Mouse (Mus musculus) retina, embryonic 14.5 days (tissue): ENCODE data around the gene Elovl5.

Experiments used
- DNase-seq: peaks from one replicate; pipeline ENCODE4 v3.0.0-alpha.2; 2015; ENCODE audit warnings: low spot score

The Elovl5 gene

DNA sequence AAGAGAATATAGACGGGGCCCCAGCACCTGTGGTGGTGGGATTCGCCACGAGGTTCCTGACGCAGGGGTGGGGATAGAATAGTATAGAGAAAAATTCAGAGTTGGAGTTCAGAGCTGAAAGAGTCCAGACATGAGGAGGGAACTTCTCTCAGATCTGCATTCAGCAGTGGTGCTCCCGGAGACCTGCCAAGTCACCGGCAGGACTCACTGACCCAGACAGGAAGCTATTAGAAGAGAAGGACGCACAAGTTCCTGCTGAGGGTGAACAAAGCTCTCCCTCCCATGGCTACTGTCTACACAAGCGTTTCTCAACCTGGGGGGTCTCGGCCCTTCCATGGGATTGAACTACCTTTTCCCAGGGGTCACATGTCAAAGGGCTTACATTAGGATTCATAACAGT is 78.1 kb downstream of the Elovl5 start:
- DNase-seq, result no peak

DNA sequence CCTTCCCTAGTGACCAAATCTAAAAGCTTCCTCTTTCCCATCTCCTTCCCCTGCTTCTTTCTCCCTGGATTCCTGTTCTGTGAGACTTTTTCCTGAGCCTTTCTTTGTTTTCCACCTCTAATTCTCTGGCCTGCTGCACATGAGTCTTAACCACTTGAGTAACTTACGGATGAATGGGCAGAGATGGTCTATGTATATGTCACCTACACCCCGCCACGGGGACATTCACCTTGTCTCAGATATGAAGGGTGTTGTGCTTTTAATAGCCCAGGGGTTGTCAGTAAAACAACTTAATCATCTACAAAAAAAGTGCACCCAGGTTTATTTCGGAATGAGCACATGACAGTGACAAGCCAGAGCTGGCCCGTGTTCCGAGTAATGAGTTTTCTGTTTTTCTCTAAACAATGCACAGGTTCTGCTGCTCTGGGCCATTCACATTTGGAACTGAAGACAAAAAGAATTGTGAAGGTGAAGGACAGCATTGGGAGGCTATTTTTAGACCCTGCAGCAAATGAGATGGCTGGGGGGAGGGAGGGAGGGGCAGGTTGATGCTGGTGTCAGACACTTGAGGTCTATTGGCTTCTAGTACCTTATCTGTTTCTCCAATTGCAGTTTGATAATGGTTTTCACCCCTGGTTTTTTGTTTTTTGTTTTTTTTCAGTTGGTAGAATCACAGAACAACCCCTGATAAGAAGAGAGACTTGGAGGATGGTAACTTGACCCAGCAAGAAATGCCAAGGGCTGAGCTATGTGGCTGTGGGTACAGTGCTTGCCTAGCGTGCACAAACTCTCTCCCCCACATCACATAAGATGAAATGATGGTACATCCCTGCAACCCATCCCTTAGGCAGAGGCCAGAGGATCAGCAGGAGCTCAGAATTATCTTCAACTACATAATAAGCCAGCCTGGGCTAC is 83.7 kb downstream of the Elovl5 start:
- no peak for DNase-seq

DNA sequence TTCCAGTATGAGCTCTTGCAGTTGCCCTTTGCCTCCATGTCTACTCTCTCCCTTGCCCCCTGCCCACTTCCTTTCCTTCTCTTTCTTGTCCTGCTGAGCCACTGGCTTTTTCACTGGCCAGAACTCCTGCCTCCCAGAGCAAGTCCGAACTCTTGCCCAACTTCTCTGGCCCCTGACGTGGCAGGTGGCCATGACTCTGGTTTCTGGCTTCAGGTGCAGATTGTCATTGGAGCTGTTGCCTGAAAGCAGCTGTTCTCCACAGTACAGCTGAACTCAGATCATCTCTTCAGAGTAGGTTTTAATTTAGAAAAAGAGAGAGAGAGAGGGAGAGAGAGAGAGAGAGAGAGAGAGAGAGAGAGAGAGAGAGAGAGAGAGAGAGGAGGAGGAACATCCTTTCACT is 86.1 kb downstream of the Elovl5 start:
- no peak for DNase-seq

DNA sequence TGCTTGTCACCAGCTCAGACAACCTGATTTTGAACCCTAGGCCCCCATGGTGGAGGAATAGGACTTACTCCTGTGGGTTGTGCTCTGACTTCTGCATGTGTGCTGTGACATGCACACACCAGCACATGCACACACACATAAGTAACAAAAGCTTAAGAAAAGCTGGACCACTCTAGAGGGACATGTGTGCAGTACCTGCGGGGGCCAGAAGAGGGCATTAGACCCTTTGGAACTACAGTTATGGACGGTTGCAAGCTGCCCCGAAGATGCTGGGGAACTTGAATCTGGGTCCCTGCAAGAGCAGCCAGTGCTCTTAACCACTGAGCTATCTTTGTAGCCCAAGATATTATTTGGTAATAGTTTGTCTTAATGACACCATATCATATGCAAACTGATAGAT is 88.3 kb downstream of the Elovl5 start:
- no peak for DNase-seq

DNA sequence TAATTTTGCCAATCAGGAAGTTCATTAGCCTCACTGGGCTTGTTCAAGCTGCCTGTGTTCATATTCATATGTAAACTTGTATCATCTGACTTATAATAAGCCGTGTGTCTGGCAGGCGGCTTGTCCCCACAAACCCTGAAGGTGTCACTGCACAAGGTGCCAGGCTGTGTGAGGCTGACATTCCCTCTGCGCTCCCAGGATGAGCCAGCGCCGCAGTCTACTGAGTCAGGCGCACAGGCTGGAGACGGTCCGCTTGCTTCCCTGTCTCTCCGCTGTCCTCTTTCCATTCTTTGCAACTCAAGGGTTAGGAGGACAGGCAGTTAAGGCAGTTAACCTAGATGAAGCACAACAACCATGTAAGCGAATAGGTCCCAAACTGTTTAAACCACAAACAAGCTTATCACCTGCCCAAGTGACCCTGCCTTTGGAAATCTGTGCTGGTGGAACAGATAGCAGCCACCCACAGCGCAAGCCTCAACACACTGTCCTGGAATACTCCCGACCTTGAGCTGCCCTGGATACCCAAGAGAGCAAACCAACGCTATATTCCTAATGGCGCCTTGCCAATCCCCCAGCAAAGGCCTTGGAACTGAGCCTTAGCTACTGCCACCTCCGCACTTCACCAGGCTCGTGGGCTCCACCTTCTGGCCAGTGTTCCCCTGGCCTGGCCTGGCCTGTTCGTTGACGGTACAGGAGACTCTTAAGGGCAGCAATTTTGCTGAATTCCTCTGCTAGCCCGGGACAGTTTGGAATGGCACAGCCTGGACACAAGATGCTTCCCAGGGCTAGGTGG is 89.2 kb downstream of the Elovl5 start:
- DNase-seq, result peak; percentile 85

DNA sequence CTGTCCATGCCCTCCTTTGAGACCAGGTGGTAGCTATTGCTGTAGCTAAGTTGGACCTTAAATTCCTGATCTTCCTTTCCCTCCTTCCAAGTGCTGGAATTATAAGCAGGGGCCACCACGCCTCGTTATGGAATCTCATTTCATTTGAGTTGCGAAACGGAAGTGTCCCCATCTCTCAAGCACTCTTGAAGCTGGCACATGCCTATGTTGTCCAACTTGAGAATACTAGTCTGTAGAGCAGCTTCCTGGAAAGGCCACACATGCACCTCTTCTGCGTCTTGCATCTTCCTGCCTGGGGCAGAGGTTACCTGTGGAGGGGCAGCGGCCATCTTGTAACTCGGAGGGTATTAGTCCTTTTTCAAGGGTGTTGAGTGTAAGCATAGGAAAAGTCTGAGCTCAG is 92.2 kb downstream of the Elovl5 start:
- DNase-seq, result no peak

DNA sequence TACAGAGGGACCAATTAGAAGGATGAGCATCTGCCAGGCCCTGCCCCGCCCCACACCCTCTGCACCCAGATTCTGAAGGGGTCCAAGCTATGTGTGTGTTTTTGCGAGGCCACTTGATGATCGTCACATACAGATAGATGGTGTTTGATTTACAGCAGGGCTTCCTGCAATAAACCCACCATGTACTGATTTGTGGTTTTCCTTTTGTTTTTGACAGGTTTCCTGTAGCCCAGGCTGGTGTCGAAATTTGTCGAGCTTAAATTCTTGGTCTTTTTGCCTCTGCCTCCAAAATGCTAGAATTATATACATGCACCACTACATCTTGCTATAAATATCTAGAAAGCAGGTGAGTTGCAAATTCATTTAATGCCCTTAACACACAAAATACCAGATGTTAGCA is 93.0 kb downstream of the Elovl5 start:
- DNase-seq, result no peak

DNA sequence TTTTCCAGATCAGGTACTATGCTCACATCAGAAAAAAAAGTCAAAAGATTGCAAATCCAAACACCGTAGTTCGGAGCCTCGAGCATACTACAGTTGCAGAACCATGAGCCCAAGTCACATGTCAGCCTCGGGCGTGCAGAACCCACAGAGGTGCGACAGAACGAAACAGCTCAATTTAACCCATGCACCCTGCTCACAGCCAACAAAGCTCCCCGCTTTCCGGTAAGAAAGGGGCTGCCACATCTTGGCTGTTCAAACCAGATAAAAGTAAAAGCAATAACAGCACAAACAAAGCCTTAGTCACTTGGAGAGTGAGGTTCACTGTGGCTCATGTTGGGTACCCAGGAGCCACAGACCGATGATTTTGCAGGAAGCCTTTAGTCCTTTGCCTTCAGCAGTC is 93.5 kb downstream of the Elovl5 start:
- no peak for DNase-seq

DNA sequence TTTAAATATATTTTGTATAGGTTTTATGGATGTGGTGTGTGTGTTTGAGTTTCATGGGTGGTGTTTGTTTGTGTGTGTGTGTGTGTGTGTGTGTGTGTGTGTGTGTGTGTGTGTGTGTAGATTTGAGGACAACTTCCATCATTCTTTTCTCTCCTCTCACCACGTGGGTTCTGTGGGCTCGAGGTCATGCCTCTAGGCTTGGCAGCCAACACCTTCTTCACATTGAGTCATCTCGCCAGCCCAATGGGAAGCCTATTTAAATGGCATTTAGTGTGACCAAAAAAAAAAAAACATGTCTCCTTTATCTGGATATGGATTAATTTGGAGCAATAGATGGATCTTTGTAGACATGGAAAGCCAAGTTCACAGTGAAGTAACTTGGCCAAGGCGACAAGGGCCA is 94.9 kb downstream of the Elovl5 start:
- no peak for DNase-seq

DNA sequence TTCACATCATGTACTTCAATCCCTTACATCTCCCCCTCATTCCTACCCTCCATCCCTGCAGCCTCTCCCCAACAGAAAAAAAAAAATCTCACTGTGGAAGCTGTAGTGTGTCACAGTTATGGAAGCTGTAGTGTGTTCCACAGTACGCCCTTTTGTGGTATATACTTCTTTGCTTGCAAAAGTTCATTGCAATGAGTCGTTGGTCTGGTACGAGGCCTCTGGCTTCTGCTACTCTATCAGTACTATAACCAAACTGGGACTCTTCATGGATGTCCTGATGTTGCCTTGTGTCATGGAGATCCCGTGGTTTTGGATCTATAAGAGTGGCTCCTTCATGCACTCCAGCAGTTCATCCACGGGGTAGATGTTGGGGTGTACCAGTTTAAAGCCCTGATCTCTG is 95.5 kb downstream of the Elovl5 start:
- no peak for DNase-seq

DNA sequence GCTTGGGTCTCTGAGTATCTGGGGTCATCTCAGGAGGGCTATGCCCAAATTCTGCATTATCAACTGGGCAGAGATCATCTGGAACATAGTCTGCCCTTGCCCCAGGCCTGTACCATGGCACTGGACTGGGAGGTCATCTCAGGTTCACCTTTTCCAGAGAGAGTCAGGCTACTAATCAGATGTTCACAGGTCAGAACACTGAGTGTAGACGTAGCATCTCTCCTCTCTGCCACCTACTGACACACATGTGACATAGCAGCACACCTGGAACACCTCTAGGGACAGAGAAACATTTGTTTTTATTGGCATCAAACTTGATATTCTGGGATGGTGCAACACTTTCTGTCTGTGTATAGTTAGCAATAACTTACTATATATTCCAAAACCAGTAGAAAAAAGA is 96.6 kb downstream of the Elovl5 start:
- DNase-seq, result no peak

DNA sequence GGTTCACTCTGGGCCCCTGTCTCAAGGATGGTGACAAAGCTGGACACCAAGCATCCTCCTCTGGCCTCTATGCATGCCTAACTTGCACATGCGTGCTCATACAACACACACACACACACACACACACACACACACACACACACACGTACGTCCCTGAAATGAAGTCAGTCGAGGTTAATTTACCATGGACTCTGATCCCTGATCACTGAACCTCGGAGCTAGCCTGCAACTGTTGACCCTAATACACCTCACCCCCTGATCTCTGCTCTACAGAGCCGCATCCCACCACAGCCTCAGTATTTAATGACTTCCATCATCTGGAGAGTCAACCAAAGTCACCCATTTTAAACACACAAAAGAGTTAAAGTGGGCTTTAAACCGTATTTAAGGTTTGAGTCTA is 98.7 kb downstream of the Elovl5 start:
- DNase-seq, result no peak

DNA sequence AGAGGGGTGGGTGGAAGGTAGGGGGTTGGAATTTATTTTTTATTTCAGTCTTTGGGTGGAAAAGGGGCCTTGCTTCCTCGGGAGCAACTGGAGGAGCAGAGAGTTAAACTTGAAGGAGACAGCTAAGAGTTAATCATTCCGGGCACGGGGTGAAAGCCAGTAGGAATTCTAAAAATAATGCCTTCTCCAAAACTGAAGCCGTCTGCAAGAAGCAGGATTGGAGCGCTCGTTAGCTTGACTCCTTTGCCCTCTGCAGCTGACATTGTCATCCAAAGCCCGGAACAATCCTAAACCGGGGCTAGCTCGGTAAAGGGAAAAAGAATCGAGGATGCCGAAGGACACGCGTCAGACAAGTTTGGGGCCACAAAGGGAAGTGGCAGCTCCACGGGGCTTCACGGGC is 99.1 kb downstream of the Elovl5 start:
- DNase-seq, result peak; percentile 7

DNA sequence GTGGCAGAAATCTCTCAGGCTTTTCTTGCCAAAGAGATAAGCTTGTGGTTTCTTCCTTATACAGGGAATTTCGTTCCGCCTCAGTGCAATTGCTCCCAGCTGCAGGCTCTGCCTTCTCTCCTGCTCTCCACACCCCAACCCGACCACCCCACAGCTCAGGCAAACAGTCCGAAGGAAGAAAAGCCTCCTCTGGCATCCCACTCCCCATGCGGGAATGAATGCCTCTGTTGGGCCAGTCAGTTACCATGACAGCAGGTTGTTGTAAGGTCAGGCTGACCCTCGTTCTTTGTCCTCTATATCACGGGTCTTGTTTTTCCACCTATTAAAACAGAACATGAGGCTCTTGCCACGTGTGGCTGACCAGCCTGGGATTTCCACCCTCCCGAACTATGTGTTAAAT is 104.1 kb downstream of the Elovl5 start:
- peak; percentile 51 for DNase-seq

DNA sequence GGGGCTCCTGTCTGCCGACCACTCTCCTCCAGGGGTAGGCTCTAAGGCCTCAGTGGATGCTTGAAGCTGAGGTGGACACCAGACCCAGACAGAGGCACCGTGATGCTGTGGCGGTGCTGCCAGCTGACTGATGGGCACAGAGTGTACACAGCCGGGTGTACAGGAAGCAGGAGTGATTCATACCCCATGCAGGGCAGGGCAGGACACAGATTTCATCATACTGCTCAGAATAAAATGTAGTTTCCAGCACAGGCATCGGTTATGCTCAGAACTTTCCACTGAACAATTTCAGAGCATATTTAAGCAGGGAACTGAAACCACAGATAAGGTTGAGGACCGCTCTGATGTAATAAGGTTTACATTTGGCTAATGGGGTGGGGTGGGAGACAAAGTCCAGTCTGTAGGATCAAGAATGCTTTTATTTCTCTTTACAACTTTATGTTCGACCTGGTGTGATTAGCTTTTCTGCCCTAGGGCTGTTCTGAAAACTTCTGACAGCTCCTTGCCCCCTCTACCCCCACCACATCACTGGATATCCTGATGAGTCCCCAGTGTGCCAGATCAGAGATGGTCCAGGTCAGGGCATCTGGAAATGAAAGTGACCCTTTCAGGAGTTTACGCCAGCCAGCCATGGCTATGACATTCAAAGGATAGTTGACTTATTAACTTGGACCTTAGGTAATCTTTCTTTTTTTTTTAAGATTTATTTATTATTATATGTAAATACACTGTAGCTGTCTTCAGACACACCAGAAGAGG is 105.2 kb downstream of the Elovl5 start:
- DNase-seq, result no peak

DNA sequence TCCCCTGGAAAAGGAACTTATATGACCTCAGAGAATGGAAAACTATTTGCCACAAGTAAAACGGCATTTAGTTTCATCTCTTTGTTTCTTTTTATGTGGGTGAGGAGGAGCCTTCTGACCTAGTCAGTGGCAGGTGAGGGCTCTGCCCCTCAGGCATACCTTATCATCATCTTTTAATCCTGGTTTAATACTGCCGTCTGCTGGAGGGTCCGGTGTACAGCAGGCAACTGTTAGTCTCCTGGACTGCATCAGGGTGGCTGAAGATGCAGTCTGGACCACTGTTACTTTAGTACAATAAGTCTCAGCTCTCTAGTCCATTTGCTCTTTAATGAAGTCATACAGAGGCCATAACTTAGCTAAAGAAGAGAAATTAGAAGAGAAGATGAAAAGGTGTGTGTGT is 107.7 kb downstream of the Elovl5 start:
- peak; percentile 83 for DNase-seq

DNA sequence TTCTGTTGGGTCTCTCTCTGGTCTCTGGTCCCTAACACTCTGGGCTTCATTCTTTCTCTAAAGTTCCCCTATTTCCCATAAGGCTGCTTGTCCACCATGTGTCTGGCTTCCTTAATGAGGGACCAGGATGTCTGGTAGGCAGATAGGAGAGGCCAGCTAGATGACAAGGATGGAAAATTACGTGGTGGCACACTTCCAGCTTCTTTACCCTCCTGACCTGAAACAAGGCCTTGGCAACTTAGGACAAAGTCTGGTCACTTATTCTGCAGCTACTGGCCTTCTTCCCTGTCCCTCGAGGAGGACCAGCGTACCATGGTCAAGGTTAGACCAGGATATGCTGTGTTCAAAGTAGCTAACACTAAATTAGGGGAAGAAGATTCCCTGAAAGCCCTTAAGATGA is 109.9 kb downstream of the Elovl5 start:
- no peak for DNase-seq

DNA sequence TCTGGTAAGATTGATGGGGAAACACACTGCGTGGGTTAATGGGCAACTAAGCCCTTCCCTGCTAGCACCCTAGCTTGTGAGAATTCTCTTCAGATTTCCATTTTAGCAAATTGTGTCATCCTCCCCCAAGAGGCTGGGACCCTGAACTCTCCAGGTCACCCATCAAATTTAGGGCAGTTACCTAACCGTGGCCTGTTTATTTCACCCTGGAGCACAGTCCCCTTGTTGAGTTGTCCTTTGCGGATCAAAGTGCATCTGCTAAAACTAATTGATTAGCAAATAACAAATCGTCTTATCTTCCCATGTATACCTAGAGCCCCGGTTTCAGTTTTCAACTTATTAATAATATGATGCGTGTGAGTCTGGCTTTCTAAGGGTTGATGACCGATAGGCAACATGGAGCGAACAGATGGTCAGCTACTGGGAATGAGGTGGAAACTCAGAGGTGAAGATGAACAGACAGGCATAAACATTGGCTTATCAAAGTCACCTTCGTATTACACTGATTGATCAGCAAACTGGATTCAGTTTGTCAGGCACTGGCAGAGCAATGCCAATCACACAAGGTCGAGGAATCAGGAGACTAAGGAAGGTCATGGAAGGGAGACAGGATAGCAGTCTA is 113.8 kb downstream of the Elovl5 start:
- no peak for DNase-seq

DNA sequence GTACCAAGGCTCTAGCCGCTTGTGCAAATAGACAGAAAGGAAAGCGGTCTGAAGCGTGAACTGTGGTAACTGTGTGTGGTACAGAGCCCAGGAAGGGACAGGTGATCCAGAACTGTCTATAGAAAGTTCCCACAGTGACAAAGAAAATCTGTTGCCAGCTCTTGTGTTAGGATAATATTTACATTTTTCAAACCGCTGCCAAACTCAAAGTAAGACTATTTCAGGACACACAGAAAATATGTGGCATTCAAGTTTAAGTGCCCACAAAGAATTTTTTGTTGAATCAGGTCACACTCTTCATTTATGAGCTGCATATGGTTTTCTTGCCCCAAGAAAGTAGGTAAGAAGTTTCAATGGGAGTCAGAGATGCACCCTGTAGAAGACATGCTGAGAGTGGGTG is 115.8 kb downstream of the Elovl5 start:
- no peak for DNase-seq
